Mouse (Mus musculus): ENCODE results near the gene 1600002K03Rik. TPM values are rescaled to one million over a fixed set of nuclear protein-coding genes. Genes with fewer than 3 reads are reported as not detected.

1600002K03Rik gene
- 10.3 and 12.1 TPM in 2 replicates for polyA plus RNA-seq (2014; fragmentation: Nextera tagmentation; extraction: Ambion mirVana)

GRCm38 (mm10) chr10:80172527-80173292 lies at the start of gene 1600002K03Rik:
Gene 1600002K03Rik, plus strand, starts transcription at chr10:80172944.
- Histone ChIP-seq H3K4me2 (replicated peaks; ENCODE audit: low read depth, low read length) (peak within 1 kb of the TSS; percentile 57), H3K27ac (ENCODE audit: low read depth, low read length) (peak within 1 kb of the TSS; percentile 79; the same call in 1 of the 2 replicates), H3K4me3 (ENCODE audit: low read length) (peak within 1 kb of the TSS; percentile 55), H3K9ac (ENCODE audit: low read depth, low read length) (peak within 1 kb of the TSS; percentile 57), H3K9me3 (ENCODE audit: control insufficient read depth, low read length) (no peaks in the 10 kb centered on the region), H3K4me1 (ENCODE audit: control insufficient read depth, insufficient read depth, low read length) (peaks cover 24% of the 10 kb centered on the region), H3K36me3 (ENCODE audit: control insufficient read depth, insufficient read depth, low read length) (peaks cover 33% of the 10 kb centered on the region), H3K27me3 (ENCODE audit: control insufficient read depth, insufficient read depth, low read length) (no peaks in the 10 kb centered on the region)
- ATAC-seq (ENCODE audit: low FRiP score, low TSS enrichment) = peak; percentile 61
- 8% methylated on average over 35 of the region's 35 CpGs for WGBS

- H3K4me3 ChIP-seq (ENCODE audit: low read length) = no peak overlapping the region
- no peak overlapping the region for H3K9ac ChIP-seq (ENCODE audit: low read depth, low read length)
- no peaks in the 10 kb centered on the region for H3K9me3 ChIP-seq (ENCODE audit: control insufficient read depth, low read length)
- peaks cover 74% of the 10 kb centered on the region for H3K36me3 ChIP-seq (ENCODE audit: control insufficient read depth, insufficient read depth, low read length)
- no peak overlapping the region for H3K27ac ChIP-seq (ENCODE audit: low read depth, low read length)
- WGBS = 85% methylated on average over 9 of the region's 9 CpGs
- 0 out of 2 replicates have a peak, but pooled peaks cover 1% of the 10 kb centered on the region for H3K4me1 ChIP-seq (ENCODE audit: control insufficient read depth, insufficient read depth, low read length)
- ATAC-seq (ENCODE audit: low FRiP score, low TSS enrichment) = no peak
- no peaks in the 10 kb centered on the region for H3K27me3 ChIP-seq (ENCODE audit: control insufficient read depth, insufficient read depth, low read length)
- H3K4me2 ChIP-seq (replicated peaks; ENCODE audit: low read depth, low read length) = no peak overlapping the region
These were observed 48.7 kb upstream of the 1600002K03Rik start for GRCm38 (mm10) chr10:80123932-80124562.

- Histone ChIP-seq H3K9me3 (ENCODE audit: control insufficient read depth, low read length) (no peaks in the 10 kb centered on the region), H3K27ac (ENCODE audit: low read depth, low read length) (no peak overlapping the region), H3K4me3 (ENCODE audit: low read length) (no peak overlapping the region), H3K27me3 (ENCODE audit: control insufficient read depth, insufficient read depth, low read length) (no peaks in the 10 kb centered on the region), H3K4me2 (replicated peaks; ENCODE audit: low read depth, low read length) (no peak overlapping the region), H3K36me3 (ENCODE audit: control insufficient read depth, insufficient read depth, low read length) (peaks cover 83% of the 10 kb centered on the region), H3K9ac (ENCODE audit: low read depth, low read length) (no peak overlapping the region), H3K4me1 (ENCODE audit: control insufficient read depth, insufficient read depth, low read length) (peaks cover 21% of the 10 kb centered on the region)
- 94% methylated on average over 8 of the region's 8 CpGs for WGBS
- no peak for ATAC-seq (ENCODE audit: low FRiP score, low TSS enrichment)
These were observed 44.8 kb upstream of the 1600002K03Rik start for GRCm38 (mm10) chr10:80127920-80128319.

- 93% methylated on average over 9 of the region's 9 CpGs for WGBS
- Histone ChIP-seq H3K9me3 (ENCODE audit: control insufficient read depth, low read length) (no peaks in the 10 kb centered on the region), H3K4me2 (replicated peaks; ENCODE audit: low read depth, low read length) (no peak overlapping the region), H3K4me1 (ENCODE audit: control insufficient read depth, insufficient read depth, low read length) (peaks cover 21% of the 10 kb centered on the region), H3K36me3 (ENCODE audit: control insufficient read depth, insufficient read depth, low read length) (peaks cover 77% of the 10 kb centered on the region), H3K27me3 (ENCODE audit: control insufficient read depth, insufficient read depth, low read length) (no peaks in the 10 kb centered on the region), H3K4me3 (ENCODE audit: low read length) (no peak overlapping the region), H3K9ac (ENCODE audit: low read depth, low read length) (no peak overlapping the region), H3K27ac (ENCODE audit: low read depth, low read length) (no peak overlapping the region)
- ATAC-seq (ENCODE audit: low FRiP score, low TSS enrichment) = no peak
These were observed 42.9 kb upstream of the 1600002K03Rik start for GRCm38 (mm10) chr10:80129846-80130245.

GRCm38 (mm10) chr10:80130403-80131031 lies 42.2 kb upstream of the 1600002K03Rik start:
- H3K4me1 ChIP-seq (ENCODE audit: control insufficient read depth, insufficient read depth, low read length) = peaks cover 21% of the 10 kb centered on the region
- H3K4me3 ChIP-seq (ENCODE audit: low read length) = no peak overlapping the region
- H3K27ac ChIP-seq (ENCODE audit: low read depth, low read length) = no peak overlapping the region
- no peak overlapping the region for H3K4me2 ChIP-seq (replicated peaks; ENCODE audit: low read depth, low read length)
- 76% methylated on average over 18 of the region's 18 CpGs for WGBS
- H3K9me3 ChIP-seq (ENCODE audit: control insufficient read depth, low read length) = no peaks in the 10 kb centered on the region
- H3K36me3 ChIP-seq (ENCODE audit: control insufficient read depth, insufficient read depth, low read length) = peaks cover 70% of the 10 kb centered on the region
- H3K9ac ChIP-seq (ENCODE audit: low read depth, low read length) = no peak overlapping the region
- ATAC-seq (ENCODE audit: low FRiP score, low TSS enrichment) = no peak
- H3K27me3 ChIP-seq (ENCODE audit: control insufficient read depth, insufficient read depth, low read length) = no peaks in the 10 kb centered on the region

- peak overlapping the region; percentile 42; the same call in 1 of the 2 replicates for H3K9ac ChIP-seq (ENCODE audit: low read depth, low read length)
- H3K4me1 ChIP-seq (ENCODE audit: control insufficient read depth, insufficient read depth, low read length) = peaks cover 21% of the 10 kb centered on the region
- peaks cover 7% of the 10 kb centered on the region for H3K27me3 ChIP-seq (ENCODE audit: control insufficient read depth, insufficient read depth, low read length)
- H3K36me3 ChIP-seq (ENCODE audit: control insufficient read depth, insufficient read depth, low read length) = peaks cover 61% of the 10 kb centered on the region
- peak overlapping the region; percentile 39 for H3K4me2 ChIP-seq (replicated peaks; ENCODE audit: low read depth, low read length)
- no peak overlapping the region for H3K4me3 ChIP-seq (ENCODE audit: low read length)
- no peak overlapping the region for H3K27ac ChIP-seq (ENCODE audit: low read depth, low read length)
- 10% methylated on average over 52 of the region's 55 CpGs for WGBS
- H3K9me3 ChIP-seq (ENCODE audit: control insufficient read depth, low read length) = no peaks in the 10 kb centered on the region
- peak; percentile 56 for ATAC-seq (ENCODE audit: low FRiP score, low TSS enrichment)
These were observed 41.3 kb upstream of the 1600002K03Rik start for GRCm38 (mm10) chr10:80131316-80131951.

GRCm38 (mm10) chr10:80131952-80132350 lies 40.8 kb upstream of the 1600002K03Rik start:
- Histone ChIP-seq H3K4me3 (ENCODE audit: low read length) (no peak overlapping the region), H3K4me1 (ENCODE audit: control insufficient read depth, insufficient read depth, low read length) (peaks cover 27% of the 10 kb centered on the region), H3K27ac (ENCODE audit: low read depth, low read length) (no peak overlapping the region), H3K27me3 (ENCODE audit: control insufficient read depth, insufficient read depth, low read length) (peaks cover 12% of the 10 kb centered on the region), H3K9me3 (ENCODE audit: control insufficient read depth, low read length) (no peaks in the 10 kb centered on the region), H3K36me3 (ENCODE audit: control insufficient read depth, insufficient read depth, low read length) (peaks cover 56% of the 10 kb centered on the region), H3K9ac (ENCODE audit: low read depth, low read length) (peak overlapping the region; percentile 42; the same call in 1 of the 2 replicates), H3K4me2 (replicated peaks; ENCODE audit: low read depth, low read length) (peak overlapping the region; percentile 39)
- ATAC-seq (ENCODE audit: low FRiP score, low TSS enrichment) = peak; percentile 25; the same call in 1 of the 2 replicates
- WGBS = 24% methylated on average over 27 of the region's 27 CpGs

GRCm38 (mm10) chr10:80133226-80133849 lies 39.4 kb upstream of the 1600002K03Rik start:
- Histone ChIP-seq H3K4me2 (replicated peaks; ENCODE audit: low read depth, low read length) (no peak overlapping the region), H3K27ac (ENCODE audit: low read depth, low read length) (no peak overlapping the region), H3K4me1 (ENCODE audit: control insufficient read depth, insufficient read depth, low read length) (peaks cover 41% of the 10 kb centered on the region), H3K9ac (ENCODE audit: low read depth, low read length) (no peak overlapping the region), H3K27me3 (ENCODE audit: control insufficient read depth, insufficient read depth, low read length) (peaks cover 23% of the 10 kb centered on the region), H3K36me3 (ENCODE audit: control insufficient read depth, insufficient read depth, low read length) (peaks cover 42% of the 10 kb centered on the region), H3K4me3 (ENCODE audit: low read length) (no peak overlapping the region), H3K9me3 (ENCODE audit: control insufficient read depth, low read length) (no peaks in the 10 kb centered on the region)
- WGBS = 76% methylated on average over 8 of the region's 8 CpGs
- no peak for ATAC-seq (ENCODE audit: low FRiP score, low TSS enrichment)

Data from kidney, embryonic 14.5 days (tissue).